ENCODE assay signal across 9 mouse cellular contexts in genomic region chr1:184447911-184448310, GRCm38 (mm10).
DNase-seq lines count a peak whose midpoint lies in the region; ATAC-seq and TF ChIP-seq lines count a peak whose summit lies in the region.
"Had no signal": no experiment of that assay in that cellular context is flagged by ENCODE, and none has a peak within 500 bp of the region (broad histone marks: within the 10 kb centered on the region; RNA-seq: fewer than 3 reads in every experiment).

No protein-coding gene starts in this region.

- intact Hi-C loops in heart, adult 2 months (cut with DNase I), result loop anchor here (1.0 to 5.0 kb wide), 5 partner anchors 157 to 323 kb away; no protein-coding TSS in a partner anchor
- intact Hi-C loops in left cerebral cortex, adult 2 months (cut with DNase I), result loop anchor here (1.0 to 10.0 kb wide), 2 partner anchors 183 to 290 kb away; no protein-coding TSS in a partner anchor

- WGBS in heart, adult 2 months, result 61% methylated on average over 7 of the region's 7 CpGs
- 53% methylated on average over 7 of the region's 7 CpGs for WGBS in heart, embryonic 11.5 days (ENCODE audit: insufficient replicate concordance)
- WGBS in midbrain, postnatal 0 days, result 58% methylated on average over 7 of the region's 7 CpGs

- H3K4me3 ChIP-seq in heart, adult 2 months, result no peak overlapping the region
- H3K4me3 ChIP-seq in heart, embryonic 11.5 days (ENCODE audit: low read depth, low read length), result no peak overlapping the region
- H3K4me3 ChIP-seq in left cerebral cortex, adult 2 months, result no peak overlapping the region
- H3K4me3 ChIP-seq in midbrain, postnatal 0 days (ENCODE audit: low read depth, low read length), result no peak overlapping the region
- H3K4me3 ChIP-seq in testis, adult 2 months (ENCODE audit: control insufficient read depth, low read depth, low read length), result peak overlapping the region; percentile 63
- H3K4me3 ChIP-seq: embryonic facial prominence, embryonic 13.5 days had no signal

- H3K4me1 ChIP-seq in heart, adult 2 months (ENCODE audit: control insufficient read depth, insufficient read depth, low read length), result peaks cover 16% of the 10 kb centered on the region
- no peaks in the 10 kb centered on the region for H3K4me1 ChIP-seq in heart, embryonic 11.5 days (ENCODE audit: control insufficient read depth, insufficient read depth, low read length)
- H3K4me1 ChIP-seq in midbrain, postnatal 0 days (ENCODE audit: insufficient read depth, low read length), result no peaks in the 10 kb centered on the region
- peaks cover 13% of the 10 kb centered on the region for H3K4me1 ChIP-seq in testis, adult 2 months (ENCODE audit: control insufficient read depth, insufficient read depth, low read length)
- H3K4me1 ChIP-seq: embryonic facial prominence, embryonic 13.5 days had no signal

- TF ChIP-seq POLR2A in heart, adult 2 months (IDR thresholded peaks at IDR 0.05; ENCODE audit: insufficient read depth, low read depth, low read length), result no peak
- TF ChIP-seq POLR2A in testis, adult 2 months (IDR thresholded peaks at IDR 0.05; ENCODE audit: control insufficient read depth, low read depth, low read length), result no peak

- no peak; the same call in 1 of the 2 replicates for TF ChIP-seq CTCF in heart, adult 2 months (IDR thresholded peaks at IDR 0.05)
- TF ChIP-seq CTCF in left cerebral cortex, adult 2 months (IDR thresholded peaks at IDR 0.05), result peak; percentile 95
- TF ChIP-seq CTCF in midbrain, postnatal 0 days (IDR thresholded peaks at IDR 0.05), result peak; percentile 68
- TF ChIP-seq CTCF in testis, adult 2 months (IDR thresholded peaks at IDR 0.05; ENCODE audit: control insufficient read depth, insufficient read depth, insufficient replicate concordance, low read depth, low read length), result peak; percentile 74

- H3K9me3 ChIP-seq in heart, embryonic 11.5 days (replicated peaks; ENCODE audit: control insufficient read depth, low read length), result no peaks in the 10 kb centered on the region
- no peaks in the 10 kb centered on the region for H3K9me3 ChIP-seq in midbrain, postnatal 0 days (ENCODE audit: low read length)
- H3K9me3 ChIP-seq: embryonic facial prominence, embryonic 13.5 days had no signal

- no peaks in the 10 kb centered on the region for H3K27me3 ChIP-seq in heart, adult 2 months (ENCODE audit: control insufficient read depth, insufficient read depth, low read length)
- no peaks in the 10 kb centered on the region for H3K27me3 ChIP-seq in heart, embryonic 11.5 days (ENCODE audit: control insufficient read depth, insufficient read depth, low read length)
- no peaks in the 10 kb centered on the region; the same call in 1 of the 2 replicates for H3K27me3 ChIP-seq in midbrain, postnatal 0 days (ENCODE audit: insufficient read depth, low read length)
- no peaks in the 10 kb centered on the region for H3K27me3 ChIP-seq in testis, adult 2 months (ENCODE audit: control insufficient read depth, insufficient read depth, low read length)

- H3K4me2 ChIP-seq in heart, embryonic 11.5 days, result no peak overlapping the region
- no peak overlapping the region for H3K4me2 ChIP-seq in midbrain, postnatal 0 days (ENCODE audit: low read depth, low read length, poor library complexity, severe bottlenecking)
- H3K4me2 ChIP-seq: embryonic facial prominence, embryonic 13.5 days had no signal

- peak; percentile 78 to 82 for DNase-seq in heart, adult 2 months
- peak; percentile 58 to 79 for DNase-seq in heart, adult 9 months (ENCODE audit: low spot score in 2 of 2)
- peak; percentile 60 to 76 for DNase-seq in left cerebral cortex, adult 2 months (ENCODE audit: extremely low spot score in 1 of 2, low spot score in 2 of 2)
- no peak for DNase-seq in midbrain, postnatal 0 days (ENCODE audit: low spot score)

- no peak for ATAC-seq in heart, embryonic 11.5 days (replicated peaks; ENCODE audit: insufficient number of reproducible peaks, low FRiP score, low TSS enrichment)
- peak; percentile 46 for ATAC-seq in activated CD4-positive, CD25-positive, alpha-beta regulatory T cell, adult 4 months
- ATAC-seq in common myeloid progenitor, adult 5-6 weeks (replicated peaks; ENCODE audit: low read depth, poor library complexity, severe bottlenecking), result peak; percentile 66
- ATAC-seq in midbrain, postnatal 0 days (ENCODE audit: low FRiP score), result no peak

- no peak for TF ChIP-seq EP300 in heart, adult 2 months (IDR thresholded peaks at IDR 0.05; ENCODE audit: insufficient read depth, low read depth, low read length)

- peak overlapping the region; percentile 57 for H3K27ac ChIP-seq in heart, adult 2 months
- no peak overlapping the region for H3K27ac ChIP-seq in heart, embryonic 11.5 days (ENCODE audit: low read depth, low read length)
- no peak overlapping the region for H3K27ac ChIP-seq in left cerebral cortex, adult 2 months
- no peak overlapping the region for H3K27ac ChIP-seq in midbrain, postnatal 0 days (ENCODE audit: low read depth, low read length)
- H3K27ac ChIP-seq in testis, adult 2 months (ENCODE audit: control insufficient read depth, insufficient read depth, low read depth, low read length), result no peak overlapping the region
- H3K27ac ChIP-seq: embryonic facial prominence, embryonic 13.5 days had no signal

- no peaks in the 10 kb centered on the region for H3K79me2 ChIP-seq in heart, adult 2 months (replicated peaks; ENCODE audit: control insufficient read depth, insufficient read depth, low read length)

- no peak overlapping the region for H3K9ac ChIP-seq in heart, adult 2 months (ENCODE audit: low read depth, low read length)
- H3K9ac ChIP-seq in heart, embryonic 11.5 days (ENCODE audit: low read depth, low read length), result no peak overlapping the region
- H3K9ac ChIP-seq in midbrain, postnatal 0 days (replicated peaks; ENCODE audit: low read length, poor library complexity, severe bottlenecking), result no peak overlapping the region
- H3K9ac ChIP-seq: embryonic facial prominence, embryonic 13.5 days had no signal

- H3K36me3 ChIP-seq in heart, adult 2 months (ENCODE audit: control insufficient read depth, insufficient read depth, low read length), result no peaks in the 10 kb centered on the region
- H3K36me3 ChIP-seq in heart, embryonic 11.5 days (ENCODE audit: control insufficient read depth, insufficient read depth, low read length), result no peaks in the 10 kb centered on the region
- no peaks in the 10 kb centered on the region for H3K36me3 ChIP-seq in midbrain, postnatal 0 days (ENCODE audit: insufficient read depth, low read length)
- H3K36me3 ChIP-seq in testis, adult 2 months (ENCODE audit: control insufficient read depth, insufficient read depth, low read length), result no peaks in the 10 kb centered on the region
- H3K36me3 ChIP-seq: embryonic facial prominence, embryonic 13.5 days had no signal

Comparison
In these comparisons a context has a peak if more than half of its experiments do, and no peak if none do; other contexts are left out.
1. ATAC-seq: peak in activated CD4-positive, CD25-positive, alpha-beta regulatory T cell, adult 4 months (single experiment) and common myeloid progenitor, adult 5-6 weeks (single experiment); none in heart, embryonic 11.5 days (single experiment) and midbrain, postnatal 0 days (single experiment).